Mouse (Mus musculus) liver, embryonic 12.5 days (tissue): ENCODE measurements at regions not wholly inside any gene's neighbourhood (a gene's known extent, or its start where the extent isn't known, plus 50 kb on each side); places are given as distances from the start of the nearest gene placed in this dataset.
"Not testable (repeated sequence)": the region's sequence is repeated elsewhere in the genome, so short reads cannot be mapped to it uniquely, and the experiment has no call there.

Experiments
- ATAC-seq: fragments of 200-750 bp; cut with Nextera tagmentation; 2 replicates; pipeline ENCODE4 v1.8.0; 2017; ENCODE audit warnings: moderate number of reproducible peaks, mild to moderate bottlenecking, moderate library complexity
- H3K27ac ChIP-seq: fragments of 300-500 bp; sonication (generic); 2 replicates; pipeline ENCODE4 v1.5.1; 2016; ENCODE audit warnings: mild to moderate bottlenecking
- H3K27me3 ChIP-seq: fragments of 300-500 bp; sonication (generic); replicated peaks from 2 replicates; pipeline ENCODE4 v1.6.1; 2016; ENCODE audit warnings: mild to moderate bottlenecking, moderate library complexity
- H3K36me3 ChIP-seq: fragments of 300-500 bp; sonication (generic); 2 replicates; pipeline ENCODE4 v1.6.1; 2016; ENCODE audit warnings: mild to moderate bottlenecking, moderate library complexity
- H3K4me1 ChIP-seq: fragments of 300-500 bp; sonication (generic); 2 replicates; pipeline ENCODE4 v1.6.1; 2016
- H3K4me2 ChIP-seq: fragments of 300-500 bp; sonication (generic); 2 replicates; pipeline ENCODE4 v1.6.1; 2016; ENCODE audit warnings: mild to moderate bottlenecking, moderate library complexity
- H3K4me3 ChIP-seq: fragments of 300-500 bp; sonication (generic); 2 replicates; pipeline ENCODE4 v1.5.1; 2016; ENCODE audit warnings: mild to moderate bottlenecking, moderate library complexity
- H3K9ac ChIP-seq: fragments of 300-500 bp; sonication (generic); 2 replicates; pipeline ENCODE4 v1.6.1; 2016; ENCODE audit warnings: mild to moderate bottlenecking, moderate library complexity
- H3K9me3 ChIP-seq: fragments of 300-500 bp; sonication (generic); replicated peaks from 2 replicates; pipeline ENCODE4 v1.6.1; 2016; ENCODE audit warnings: mild to moderate bottlenecking, moderate library complexity
- WGBS: fragments of 180-500 bp; shearing (Covaris S2); methylation state at CpG from one replicate; pipeline ENCODE4 v1.1.7; 2016; ENCODE audit not compliant: insufficient replicate concordance; 5-methylcytosine and 5-hydroxymethylcytosine counted together

DNA sequence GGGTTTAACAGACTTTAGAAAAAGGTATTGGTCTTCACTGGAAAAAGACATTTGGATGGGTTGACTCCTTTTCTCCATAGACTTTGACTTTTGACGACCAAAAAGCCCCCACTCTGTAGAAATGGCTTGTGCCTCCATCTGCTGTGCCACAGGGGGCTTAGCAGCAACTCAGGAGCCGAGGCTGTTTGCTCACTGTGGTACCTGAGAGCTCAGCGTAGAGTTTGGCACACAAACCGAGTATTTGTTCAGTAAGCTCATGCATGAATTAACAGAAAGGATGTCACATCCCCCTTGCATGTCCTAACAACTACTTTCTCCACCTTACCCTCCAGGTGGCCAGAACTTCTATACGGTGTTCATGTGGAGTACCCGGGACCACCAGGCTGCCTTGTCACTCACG is 149.7 kb upstream of the Map1b start:
- ATAC-seq, result no peak
- Histone ChIP-seq H3K4me3 (no peak overlapping the region), H3K36me3 (no peaks in the 10 kb centered on the region), H3K9ac (no peak overlapping the region), H3K27me3 (0 out of 2 replicates have a peak, but pooled peaks cover 7% of the 10 kb centered on the region), H3K9me3 (no peaks in the 10 kb centered on the region), H3K27ac (no peak overlapping the region), H3K4me1 (no peaks in the 10 kb centered on the region), H3K4me2 (no peak overlapping the region)
- WGBS, result 61% methylated on average over 7 of the region's 7 CpGs

DNA sequence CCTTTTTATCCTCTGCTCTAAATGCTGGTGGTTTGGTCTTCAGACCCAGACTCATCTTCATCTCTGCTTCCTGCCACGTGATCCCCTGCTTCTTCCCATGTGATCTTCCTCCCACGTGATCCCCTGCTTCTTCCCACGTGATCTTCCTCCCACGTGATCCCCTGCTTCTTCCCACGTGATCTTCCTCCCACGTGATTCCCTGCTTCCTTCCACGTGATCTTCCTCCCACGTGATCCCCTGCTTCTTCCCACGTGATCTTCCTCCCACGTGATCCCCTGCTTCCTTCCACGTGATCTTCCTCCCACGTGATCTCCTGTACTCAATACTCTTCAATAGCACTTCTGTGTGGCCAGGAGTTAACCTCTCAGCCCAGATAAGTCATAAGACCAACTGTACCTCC is 147.1 kb upstream of the Map1b start:
- not testable (repeated sequence) for H3K4me2 ChIP-seq, H3K36me3 ChIP-seq, H3K4me1 ChIP-seq, H3K9me3 ChIP-seq, H3K27ac ChIP-seq, H3K4me3 ChIP-seq, ATAC-seq, H3K9ac ChIP-seq, H3K27me3 ChIP-seq
- WGBS, result 66% methylated on average over 12 of the region's 12 CpGs

DNA sequence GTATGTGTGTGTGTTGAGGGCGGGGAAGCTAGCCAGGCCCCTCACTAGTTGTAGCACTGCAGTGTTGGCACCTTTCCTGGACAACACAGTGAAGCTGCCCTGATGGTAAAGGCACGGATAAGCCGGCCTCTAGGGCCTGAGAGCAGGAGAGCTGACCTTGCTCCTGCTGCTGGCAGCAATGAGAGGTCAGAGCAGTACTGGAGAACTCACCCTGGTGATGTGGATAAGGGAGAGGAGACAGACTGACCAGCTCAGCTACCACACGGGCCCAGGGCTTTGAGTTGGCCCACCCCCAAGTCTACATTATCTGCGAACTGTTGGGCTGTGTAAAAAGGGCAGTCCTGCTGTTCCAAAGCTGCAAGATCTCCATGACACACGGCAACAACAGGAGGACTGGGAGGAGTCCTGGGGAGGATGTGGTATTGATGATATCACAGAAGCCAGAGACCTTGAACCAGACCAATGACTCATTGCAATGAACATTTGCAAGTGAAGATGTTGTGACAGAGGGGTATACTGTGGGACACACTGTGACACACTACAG is 131.4 kb upstream of the Map1b start:
- 30% methylated on average over 6 of the region's 6 CpGs for WGBS
- no peaks in the 10 kb centered on the region for H3K36me3 ChIP-seq
- H3K27ac ChIP-seq, result no peak overlapping the region
- no peak for ATAC-seq
- no peak overlapping the region for H3K9ac ChIP-seq
- no peaks in the 10 kb centered on the region for H3K27me3 ChIP-seq
- no peak overlapping the region for H3K4me3 ChIP-seq
- H3K4me1 ChIP-seq, result no peaks in the 10 kb centered on the region
- no peaks in the 10 kb centered on the region for H3K9me3 ChIP-seq
- H3K4me2 ChIP-seq, result no peak overlapping the region

DNA sequence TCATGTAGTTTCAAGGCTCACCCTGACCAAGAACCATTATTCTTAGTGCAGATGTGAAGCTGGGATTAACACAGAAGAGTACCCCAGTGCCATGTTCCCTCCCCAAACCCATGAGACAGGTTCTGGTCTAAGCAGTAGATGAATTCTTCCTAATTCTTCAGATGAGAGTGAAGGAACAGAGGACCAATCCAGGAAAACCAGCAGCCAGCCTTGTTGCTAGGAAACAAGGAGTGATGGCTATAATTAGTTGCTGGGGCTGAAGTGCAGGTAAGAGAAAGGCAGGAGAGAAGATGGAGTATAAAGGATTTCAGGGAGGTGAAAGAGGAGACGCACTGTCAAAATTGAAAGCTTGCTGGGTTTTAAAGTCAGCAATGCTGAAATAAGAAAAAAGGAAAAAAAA is 128.4 kb upstream of the Map1b start:
- Histone ChIP-seq H3K27me3 (no peaks in the 10 kb centered on the region), H3K9ac (no peak overlapping the region), H3K9me3 (no peaks in the 10 kb centered on the region), H3K4me2 (no peak overlapping the region), H3K27ac (no peak overlapping the region), H3K36me3 (no peaks in the 10 kb centered on the region), H3K4me3 (no peak overlapping the region), H3K4me1 (no peaks in the 10 kb centered on the region)
- 71% methylated on average over 1 of the region's 1 CpGs for WGBS
- ATAC-seq, result no peak

DNA sequence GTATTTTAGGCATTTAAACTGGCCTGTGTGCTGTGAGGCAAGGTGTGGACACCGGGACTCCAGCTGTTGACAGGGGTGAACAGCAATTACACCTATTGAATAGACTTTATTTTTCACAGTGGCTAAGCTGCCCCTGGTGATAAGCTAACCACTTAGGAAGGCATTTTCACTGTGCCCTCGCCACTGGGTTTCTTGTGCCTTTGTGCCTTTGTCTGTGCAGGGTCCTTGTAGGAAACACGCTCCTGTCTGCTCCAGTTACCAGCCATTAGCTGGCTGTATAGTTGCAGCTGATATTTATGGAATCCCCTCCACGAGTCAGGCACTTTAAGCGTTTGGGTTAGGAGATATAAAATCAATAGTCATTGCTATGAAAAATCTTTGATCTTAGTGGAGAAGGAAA is 126.5 kb upstream of the Map1b start:
- H3K9ac ChIP-seq, result no peak overlapping the region
- no peaks in the 10 kb centered on the region for H3K36me3 ChIP-seq
- 46% methylated on average over 5 of the region's 5 CpGs for WGBS
- no peaks in the 10 kb centered on the region for H3K9me3 ChIP-seq
- H3K27me3 ChIP-seq, result no peaks in the 10 kb centered on the region
- no peak overlapping the region for H3K27ac ChIP-seq
- no peak overlapping the region for H3K4me3 ChIP-seq
- H3K4me2 ChIP-seq, result no peak overlapping the region
- ATAC-seq, result no peak
- no peaks in the 10 kb centered on the region for H3K4me1 ChIP-seq

DNA sequence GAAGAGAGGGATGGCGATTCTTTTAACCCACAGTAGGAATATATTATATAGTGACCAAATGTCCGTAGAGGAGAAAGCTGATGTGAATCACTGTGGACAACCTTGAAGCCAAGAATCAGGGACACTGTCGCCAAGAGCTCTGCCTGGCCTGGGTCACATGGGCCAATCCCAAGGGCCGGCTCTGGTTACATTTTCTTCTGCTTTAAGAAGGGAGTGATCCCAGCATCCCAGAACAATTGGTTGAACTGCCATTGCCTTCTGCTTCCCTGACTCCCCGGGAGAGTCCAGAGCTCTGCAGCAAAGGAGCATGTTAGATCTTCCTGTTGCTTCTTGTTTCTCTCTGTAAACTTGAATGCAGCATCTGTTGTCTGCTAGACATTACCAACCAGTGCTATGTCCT is 126.0 kb upstream of the Map1b start:
- H3K4me2 ChIP-seq, result no peak overlapping the region
- no peaks in the 10 kb centered on the region for H3K4me1 ChIP-seq
- H3K4me3 ChIP-seq, result no peak overlapping the region
- no peak for ATAC-seq
- no peaks in the 10 kb centered on the region for H3K9me3 ChIP-seq
- H3K9ac ChIP-seq, result no peak overlapping the region
- no peak overlapping the region for H3K27ac ChIP-seq
- no peaks in the 10 kb centered on the region for H3K36me3 ChIP-seq
- WGBS, result 64% methylated on average over 5 of the region's 5 CpGs
- no peaks in the 10 kb centered on the region for H3K27me3 ChIP-seq

DNA sequence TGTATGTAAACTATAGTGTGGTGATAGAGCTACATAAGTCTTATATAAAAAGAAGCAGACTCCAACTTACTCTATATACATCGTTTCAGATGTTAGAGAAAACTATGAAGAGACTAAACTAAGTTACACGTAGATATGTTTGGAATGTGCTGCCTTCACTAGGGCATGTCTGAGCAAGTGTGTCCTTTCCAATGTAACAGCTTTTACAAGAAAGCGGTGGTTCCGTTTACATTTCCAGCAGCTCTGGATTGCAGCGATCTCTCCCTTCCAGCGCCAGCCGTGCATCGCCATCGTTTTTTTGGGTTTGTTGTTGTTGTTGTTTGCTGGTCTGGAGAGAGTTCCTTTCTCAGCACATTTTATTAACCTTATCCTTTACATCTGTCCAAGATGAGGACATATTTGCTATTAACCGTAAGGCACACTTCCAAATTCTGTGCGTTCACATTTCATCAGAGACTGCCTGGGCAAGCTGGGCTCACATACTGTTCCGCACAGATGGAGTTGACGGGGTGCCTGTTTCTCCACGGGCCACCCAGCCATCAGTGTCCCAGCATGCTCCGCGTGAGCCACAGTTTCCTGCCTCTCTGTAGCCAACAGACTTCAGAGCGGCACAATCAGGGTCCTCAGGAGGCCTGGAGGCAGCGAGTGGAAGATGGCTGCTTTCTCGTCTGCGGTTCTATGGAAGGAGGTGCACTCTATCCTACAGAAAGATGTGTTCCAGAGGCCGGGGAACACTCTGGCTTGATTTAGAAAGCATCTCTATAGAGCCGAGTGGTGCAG is 125.2 kb upstream of the Map1b start:
- ATAC-seq, result no peak
- no peak overlapping the region for H3K4me3 ChIP-seq
- no peak overlapping the region for H3K27ac ChIP-seq

DNA sequence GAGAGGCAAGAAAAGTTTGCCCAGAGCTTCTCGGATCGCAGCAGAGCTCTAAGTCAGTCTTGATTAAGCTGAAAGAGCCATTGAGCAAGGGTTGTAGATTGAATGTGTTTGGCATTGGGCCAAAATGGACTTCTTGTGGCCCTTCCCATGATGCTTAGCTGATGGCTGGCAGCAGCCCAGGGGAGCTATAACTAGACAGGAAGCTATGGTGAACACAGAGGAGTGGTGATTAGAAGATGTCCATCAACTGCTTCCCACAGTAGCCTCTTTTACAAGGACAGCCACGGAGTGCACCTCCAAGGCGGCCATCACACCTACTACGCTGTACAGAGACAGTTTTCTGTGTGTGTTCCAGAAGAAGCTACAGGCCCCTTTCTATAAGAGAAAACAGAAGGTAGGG is 116.4 kb upstream of the Map1b start:
- Histone ChIP-seq H3K4me2 (no peak overlapping the region), H3K9ac (no peak overlapping the region), H3K27ac (no peak overlapping the region), H3K9me3 (no peaks in the 10 kb centered on the region), H3K27me3 (no peaks in the 10 kb centered on the region), H3K4me1 (no peaks in the 10 kb centered on the region), H3K4me3 (no peak overlapping the region), H3K36me3 (no peaks in the 10 kb centered on the region)
- no peak for ATAC-seq
- 74% methylated on average over 5 of the region's 5 CpGs for WGBS

More for the DNA sequence above, 125.2 kb upstream of the Map1b start:
- no peaks in the 10 kb centered on the region for H3K4me1 ChIP-seq
- no peaks in the 10 kb centered on the region for H3K36me3 ChIP-seq
- no peaks in the 10 kb centered on the region for H3K9me3 ChIP-seq
- H3K27me3 ChIP-seq, result no peaks in the 10 kb centered on the region
- no peak overlapping the region for H3K4me2 ChIP-seq
- WGBS, result 70% methylated on average over 22 of the region's 22 CpGs
- H3K9ac ChIP-seq, result no peak overlapping the region

DNA sequence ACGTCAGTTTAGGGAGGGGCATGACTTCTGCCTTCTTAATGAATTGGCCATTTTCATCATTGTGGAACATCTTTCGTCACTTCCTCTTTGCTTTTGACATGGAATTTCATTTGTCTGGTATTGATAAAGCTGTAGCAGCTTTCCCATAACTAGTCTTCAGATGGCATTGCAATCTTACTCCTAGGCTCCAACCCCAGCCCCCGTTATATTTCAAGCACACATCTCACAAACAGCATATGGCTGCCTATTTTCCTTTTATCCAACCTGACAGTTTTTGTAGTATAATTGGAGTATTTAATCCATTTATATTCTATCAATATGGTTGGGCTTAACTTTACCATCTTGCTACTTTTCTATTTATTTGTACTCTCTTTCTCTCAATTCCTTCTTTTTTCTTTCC is 114.5 kb upstream of the Map1b start:
- WGBS, result 61% methylated on average over 3 of the region's 3 CpGs
- ATAC-seq, result no peak

DNA sequence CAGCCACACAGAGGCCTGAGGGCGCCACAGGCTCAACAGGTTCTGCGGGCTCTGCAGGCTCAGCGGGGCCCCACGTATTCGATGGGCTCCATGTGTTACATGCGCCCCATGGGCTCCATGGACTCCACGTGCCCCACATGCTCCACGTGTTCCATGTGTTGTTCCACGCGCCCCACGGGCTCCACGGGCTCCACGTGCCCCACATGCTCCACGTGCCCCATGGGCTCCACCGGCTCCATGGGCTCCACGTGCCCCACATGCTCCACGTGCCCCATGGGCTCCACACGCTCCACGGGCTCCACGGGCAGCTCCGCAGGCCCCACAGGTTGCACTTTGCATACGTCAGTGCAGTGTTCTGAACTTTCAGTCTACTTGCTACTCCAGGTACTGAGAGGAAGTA is 114.0 kb upstream of the Map1b start:
- no peaks in the 10 kb centered on the region for H3K9me3 ChIP-seq
- no peak for ATAC-seq
- no peak overlapping the region for H3K4me2 ChIP-seq
- no peak overlapping the region for H3K27ac ChIP-seq
- H3K9ac ChIP-seq, result no peak overlapping the region
- WGBS, result 82% methylated on average over 22 of the region's 22 CpGs
- no peaks in the 10 kb centered on the region for H3K4me1 ChIP-seq
- H3K4me3 ChIP-seq, result no peak overlapping the region
- no peaks in the 10 kb centered on the region for H3K27me3 ChIP-seq
- H3K36me3 ChIP-seq, result no peaks in the 10 kb centered on the region

More for the DNA sequence above, 114.5 kb upstream of the Map1b start:
- Histone ChIP-seq H3K9me3 (no peaks in the 10 kb centered on the region), H3K27ac (no peak overlapping the region), H3K36me3 (no peaks in the 10 kb centered on the region), H3K4me1 (no peaks in the 10 kb centered on the region), H3K27me3 (no peaks in the 10 kb centered on the region), H3K4me2 (no peak overlapping the region), H3K4me3 (no peak overlapping the region), H3K9ac (no peak overlapping the region)

DNA sequence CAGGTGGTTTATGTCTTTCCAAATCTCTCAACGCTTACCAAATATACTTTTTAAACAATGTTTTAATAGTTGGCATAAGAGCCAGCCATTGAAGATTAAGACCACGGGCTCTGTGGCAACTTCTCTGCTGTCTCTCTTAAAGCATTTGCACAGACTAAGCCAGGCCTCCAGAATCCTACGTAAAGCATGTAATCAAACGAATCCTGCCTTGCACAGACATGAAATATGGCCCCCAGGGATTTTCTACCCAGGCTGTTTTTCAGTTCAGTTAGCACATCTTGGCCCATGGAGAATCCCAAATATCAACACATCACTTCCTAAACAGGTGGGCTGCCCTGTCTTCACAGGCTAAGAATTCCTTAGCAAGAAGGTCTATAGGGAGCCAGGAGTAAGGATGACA is 108.9 kb upstream of the Map1b start:
- WGBS, result 61% methylated on average over 4 of the region's 4 CpGs
- ATAC-seq, result no peak

DNA sequence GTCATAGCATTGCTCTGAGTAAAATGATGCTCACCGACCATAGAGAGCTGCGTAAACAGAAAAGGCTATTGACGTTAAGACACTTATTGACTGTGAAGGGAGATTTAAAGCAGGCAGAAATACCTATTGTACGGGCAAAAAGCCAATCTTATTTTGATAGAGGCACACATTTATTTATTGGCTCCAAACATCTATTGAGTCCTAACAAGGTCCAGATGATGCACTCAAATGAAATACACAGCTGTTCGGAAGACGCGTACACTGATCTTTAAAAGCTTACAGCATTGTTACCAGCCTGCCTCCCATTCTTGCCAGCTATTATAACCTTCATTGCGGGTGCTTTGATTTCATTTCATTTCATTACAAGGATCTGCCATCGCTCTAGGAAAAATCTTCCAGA is 102.0 kb upstream of the Map1b start:
- Histone ChIP-seq H3K9me3 (no peaks in the 10 kb centered on the region), H3K36me3 (no peaks in the 10 kb centered on the region), H3K9ac (no peak overlapping the region), H3K4me3 (no peak overlapping the region), H3K4me2 (no peak overlapping the region), H3K27me3 (no peaks in the 10 kb centered on the region), H3K27ac (no peak overlapping the region), H3K4me1 (no peaks in the 10 kb centered on the region)
- no peak for ATAC-seq
- WGBS, result 82% methylated on average over 9 of the region's 9 CpGs

More for the DNA sequence above, 108.9 kb upstream of the Map1b start:
- H3K4me2 ChIP-seq, result no peak overlapping the region
- H3K27me3 ChIP-seq, result no peaks in the 10 kb centered on the region
- H3K4me3 ChIP-seq, result no peak overlapping the region
- no peak overlapping the region for H3K27ac ChIP-seq
- H3K9ac ChIP-seq, result no peak overlapping the region
- H3K36me3 ChIP-seq, result no peaks in the 10 kb centered on the region
- no peaks in the 10 kb centered on the region for H3K9me3 ChIP-seq
- H3K4me1 ChIP-seq, result no peaks in the 10 kb centered on the region

DNA sequence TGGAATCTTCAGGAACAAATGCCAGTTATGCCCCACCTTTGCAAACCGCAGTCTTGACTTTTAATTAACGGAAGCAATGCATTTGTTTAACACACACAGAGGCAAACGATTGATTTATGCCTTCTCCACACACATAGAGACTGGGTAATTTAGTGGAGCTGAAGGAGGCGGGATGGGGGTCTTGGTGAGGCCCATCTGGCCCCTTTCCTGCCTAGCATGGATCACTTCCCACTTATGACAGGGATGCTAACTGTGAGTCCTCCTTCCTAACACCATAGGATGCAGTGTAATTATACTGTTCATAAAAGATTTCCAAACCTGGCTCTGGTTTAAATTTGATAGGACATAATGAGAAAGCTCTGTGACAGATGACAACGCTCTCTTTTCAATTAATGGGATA is 101.1 kb upstream of the Map1b start:
- Histone ChIP-seq H3K4me3 (no peak overlapping the region), H3K9ac (no peak overlapping the region), H3K9me3 (no peaks in the 10 kb centered on the region), H3K27ac (no peak overlapping the region), H3K4me2 (no peak overlapping the region), H3K27me3 (no peaks in the 10 kb centered on the region), H3K4me1 (no peaks in the 10 kb centered on the region), H3K36me3 (no peaks in the 10 kb centered on the region)
- WGBS, result 70% methylated on average over 5 of the region's 5 CpGs
- ATAC-seq, result no peak
